In genomic region chrX:151017897-151018296, GRCm38 (mm10) we compare ENCODE assay signal across 9 mouse cellular contexts. TPM values are rescaled to one million over a fixed set of nuclear protein-coding genes. Genes with fewer than 3 reads are reported as not detected.
DNase-seq lines count a peak whose midpoint lies in the region; ATAC-seq and TF ChIP-seq lines count a peak whose summit lies in the region.
"Had no signal": no experiment of that assay in that cellular context is flagged by ENCODE, and none has a peak within 500 bp of the region (broad histone marks: within the 10 kb centered on the region; RNA-seq: fewer than 3 reads in every experiment).

No protein-coding gene starts in this region.

- intact Hi-C loops in heart, postnatal 36 days (cut with DNase I) = loop anchor here (1.0 to 2.0 kb wide), 2 partner anchors 29 to 78 kb away; partner anchors contain the start of genes Fgd1 and Tsr2

- no peak for ATAC-seq in heart, embryonic 15.5 days (replicated peaks; ENCODE audit: insufficient number of reproducible peaks, insufficient read depth, low FRiP score, low read depth)
- ATAC-seq in embryonic facial prominence, embryonic 11.5 days (replicated peaks; ENCODE audit: insufficient number of reproducible peaks, low FRiP score, low TSS enrichment, low read depth) = no peak
- no peak for ATAC-seq in limb, embryonic 12.5 days (ENCODE audit: insufficient number of reproducible peaks, insufficient read depth, low FRiP score, low TSS enrichment, low read depth)
- no peak for ATAC-seq in stomach, postnatal 0 days (ENCODE audit: low FRiP score, low TSS enrichment)

- DNase-seq in heart, postnatal 36 days = no peak
- DNase-seq in ES-E14 (ENCODE audit: low read depth, low spot score) = no peak
- DNase-seq in embryonic facial prominence, embryonic 11.5 days (ENCODE audit: low spot score) = peak; percentile 40
- no peak for DNase-seq in stomach, postnatal 0 days (ENCODE audit: low spot score)
- no peak for DNase-seq in ovary, adult 18-20 months (ENCODE audit: low spot score)
- no peak for DNase-seq in gastrocnemius, adult 18-20 months (ENCODE audit: low spot score)

- no peak for TF ChIP-seq CTCF in stomach, postnatal 0 days (IDR thresholded peaks at IDR 0.05; ENCODE audit: low read depth)

- peak overlapping the region; percentile 77 for H3K27ac ChIP-seq in heart, embryonic 15.5 days
- H3K27ac ChIP-seq in ES-E14 (ENCODE audit: insufficient read depth, low read depth, low read length, poor library complexity, severe bottlenecking) = peak overlapping the region; percentile 99
- H3K27ac ChIP-seq in embryonic facial prominence, embryonic 11.5 days (replicated peaks; ENCODE audit: low read depth, low read length) = peak overlapping the region; percentile 41; the same call in 1 of the 2 replicates
- peak overlapping the region; percentile 76 for H3K27ac ChIP-seq in limb, embryonic 12.5 days
- no peak overlapping the region; the same call in 1 of the 2 replicates for H3K27ac ChIP-seq in stomach, postnatal 0 days (replicated peaks)

- H3K4me3 ChIP-seq in heart, embryonic 15.5 days = peak overlapping the region; percentile 59
- peak overlapping the region; percentile 86 to 87 for H3K4me3 ChIP-seq in ES-E14 (ENCODE audit: insufficient read depth in 1 of 2, low read depth in 1 of 2, low read length in 2 of 2, poor library complexity in 1 of 2, severe bottlenecking in 1 of 2)
- peak overlapping the region; percentile 40 for H3K4me3 ChIP-seq in embryonic facial prominence, embryonic 11.5 days (ENCODE audit: low read depth, low read length)
- peak overlapping the region; percentile 45 for H3K4me3 ChIP-seq in limb, embryonic 12.5 days (replicated peaks)
- peak overlapping the region; percentile 43 for H3K4me3 ChIP-seq in stomach, postnatal 0 days (ENCODE audit: low read depth, low read length)

- H3K4me1 ChIP-seq in heart, embryonic 15.5 days (replicated peaks) = peaks cover 5% of the 10 kb centered on the region; the same call in 1 of the 2 replicates
- H3K4me1 ChIP-seq in ES-E14 (ENCODE audit: control insufficient read depth in 2 of 2, insufficient read depth in 2 of 2, low read length in 2 of 2, poor library complexity in 1 of 2) = peaks cover 0 to 3% of the 10 kb centered on the region in 2 experiments; a peak in 2 of 4 replicates
- H3K4me1 ChIP-seq in embryonic facial prominence, embryonic 11.5 days (ENCODE audit: control insufficient read depth, insufficient read depth, low read length) = no peaks in the 10 kb centered on the region
- no peaks in the 10 kb centered on the region; the same call in 1 of the 2 replicates for H3K4me1 ChIP-seq in limb, embryonic 12.5 days (replicated peaks)
- no peaks in the 10 kb centered on the region for H3K4me1 ChIP-seq in stomach, postnatal 0 days (replicated peaks; ENCODE audit: control insufficient read depth, insufficient read depth)

- H3K4me2 ChIP-seq in heart, embryonic 15.5 days = peak overlapping the region; percentile 54
- H3K4me2 ChIP-seq in embryonic facial prominence, embryonic 11.5 days (ENCODE audit: low read depth, low read length) = peak overlapping the region; percentile 39
- peak overlapping the region; percentile 57 for H3K4me2 ChIP-seq in limb, embryonic 12.5 days
- H3K4me2 ChIP-seq in stomach, postnatal 0 days (replicated peaks; ENCODE audit: low read depth) = peak overlapping the region; percentile 48

- in situ Hi-C loops in ES-E14 (cut with MboI; ENCODE audit: low sequenced_read_pairs in 2 of 2, unreplicated experiment in 2 of 2) = no loop called here

- no peaks in the 10 kb centered on the region for H3K36me3 ChIP-seq in heart, embryonic 15.5 days
- peaks cover 7% of the 10 kb centered on the region for H3K36me3 ChIP-seq in ES-E14 (ENCODE audit: control insufficient read depth, insufficient read depth, low read length, poor library complexity, severe bottlenecking)
- no peaks in the 10 kb centered on the region for H3K36me3 ChIP-seq in embryonic facial prominence, embryonic 11.5 days (replicated peaks; ENCODE audit: control insufficient read depth, insufficient read depth, low read depth, low read length)
- peaks cover 9% of the 10 kb centered on the region; the same call in 1 of the 2 replicates for H3K36me3 ChIP-seq in limb, embryonic 12.5 days
- no peaks in the 10 kb centered on the region for H3K36me3 ChIP-seq in stomach, postnatal 0 days (ENCODE audit: control insufficient read depth, insufficient read depth, low read length)

- 8% methylated on average over 3 of the region's 3 CpGs for WGBS in heart, embryonic 15.5 days
- 9% methylated on average over 3 of the region's 3 CpGs for WGBS in embryonic facial prominence, embryonic 11.5 days
- WGBS in limb, embryonic 12.5 days = 5% methylated on average over 3 of the region's 3 CpGs
- WGBS in stomach, postnatal 0 days = 10% methylated on average over 3 of the region's 3 CpGs

- no peaks in the 10 kb centered on the region for H3K27me3 ChIP-seq in heart, embryonic 15.5 days
- H3K27me3 ChIP-seq in embryonic facial prominence, embryonic 11.5 days (ENCODE audit: control insufficient read depth, insufficient read depth, low read length) = no peaks in the 10 kb centered on the region
- H3K27me3 ChIP-seq in limb, embryonic 12.5 days = peaks cover 2% of the 10 kb centered on the region; the same call in 1 of the 2 replicates
- no peaks in the 10 kb centered on the region for H3K27me3 ChIP-seq in stomach, postnatal 0 days (ENCODE audit: control insufficient read depth, insufficient read depth, low read length)

- H3K9ac ChIP-seq in heart, embryonic 15.5 days = 0 out of 2 replicates have a peak overlapping the region, but pooled peaks have one; percentile 21
- H3K9ac ChIP-seq in ES-E14 (ENCODE audit: insufficient read depth, low read depth, low read length, poor library complexity, severe bottlenecking) = peak overlapping the region; percentile 89
- peak overlapping the region; percentile 51 for H3K9ac ChIP-seq in embryonic facial prominence, embryonic 11.5 days (replicated peaks; ENCODE audit: low read length)
- H3K9ac ChIP-seq in limb, embryonic 12.5 days (replicated peaks) = peak overlapping the region; percentile 40
- peak overlapping the region; percentile 59 for H3K9ac ChIP-seq in stomach, postnatal 0 days (ENCODE audit: low read length)

- TF ChIP-seq EP300 in stomach, postnatal 0 days (optimal IDR thresholded peaks at IDR 0.05) = no peak

- H3K9me3 ChIP-seq in heart, embryonic 15.5 days (replicated peaks) = no peaks in the 10 kb centered on the region
- H3K9me3 ChIP-seq in ES-E14 (ENCODE audit: control insufficient read depth, insufficient read depth, low read depth, low read length) = no peaks in the 10 kb centered on the region
- no peaks in the 10 kb centered on the region for H3K9me3 ChIP-seq in embryonic facial prominence, embryonic 11.5 days (replicated peaks; ENCODE audit: control insufficient read depth, low read length)
- no peaks in the 10 kb centered on the region for H3K9me3 ChIP-seq in limb, embryonic 12.5 days
- no peaks in the 10 kb centered on the region for H3K9me3 ChIP-seq in stomach, postnatal 0 days (ENCODE audit: control insufficient read depth, low read length)

TF ChIP-seq in ES-E14, 5 proteins besides CTCF, POLR2A, EP300 and RAD21:
- TF ChIP-seq ZC3H11A (IDR thresholded peaks at IDR 0.05; ENCODE audit: borderline replicate concordance, low read depth, low read length) (no peak), CHD2 (IDR thresholded peaks at IDR 0.05; ENCODE audit: low read depth, low read length) (no peak), HCFC1 (IDR thresholded peaks at IDR 0.05; ENCODE audit: borderline replicate concordance, insufficient read depth, low read length) (no peak), MAFK (IDR thresholded peaks at IDR 0.05; ENCODE audit: insufficient read depth, low read depth, low read length) (no peak), ZNF384 (IDR thresholded peaks at IDR 0.05; ENCODE audit: low read depth, low read length) (no peak)

RNA-seq across cellular contexts. Expression of gene Gnl3l, which starts 0.8 kb away (rescaled TPM):
- 18.9 and 21.7 TPM in 2 replicates for polyA plus RNA-seq in heart, embryonic 15.5 days (2015; fragmentation: Nextera tagmentation; extraction: Ambion mirVana)
- total RNA-seq in heart, postnatal 36 days (2021) = 10 to 100 TPM; 32.8 to 37.2 TPM
- 51.9 and 63.8 TPM in 2 replicates for total RNA-seq in ES-E14 (2012; rRNA removed)
- polyA plus RNA-seq in embryonic facial prominence, embryonic 11.5 days (2014; fragmentation: Nextera tagmentation; extraction: Ambion mirVana) = 31.8 and 35.3 TPM in 2 replicates
- 28.6 and 31.3 TPM in 2 replicates for polyA plus RNA-seq in limb, embryonic 12.5 days (2016; fragmentation: Nextera tagmentation; extraction: Ambion mirVana)
- polyA plus RNA-seq in stomach, postnatal 0 days (2015; fragmentation: Nextera tagmentation; extraction: Ambion mirVana) = 13.0 and 15.2 TPM in 2 replicates
- 10 to 100 TPM; 37.3 to 42.7 TPM for total RNA-seq in gastrocnemius, adult 18-20 months (2021)

RNA-seq across cellular contexts. Expression of gene Fgd1, which starts 28.1 kb away (rescaled TPM):
- 6.2 and 9.0 TPM in 2 replicates for polyA plus RNA-seq in heart, embryonic 15.5 days (2015; fragmentation: Nextera tagmentation; extraction: Ambion mirVana)
- total RNA-seq in heart, postnatal 36 days (2021) = 10 to 100 TPM in 1 of 2 experiments, 1 to 10 TPM in 1; 6.9 to 11.0 TPM
- total RNA-seq in ES-E14 (2012; rRNA removed) = 54.3 and 56.8 TPM in 2 replicates
- polyA plus RNA-seq in embryonic facial prominence, embryonic 11.5 days (2014; fragmentation: Nextera tagmentation; extraction: Ambion mirVana) = 9.7 and 10.4 TPM in 2 replicates
- 19.4 and 20.6 TPM in 2 replicates for polyA plus RNA-seq in limb, embryonic 12.5 days (2016; fragmentation: Nextera tagmentation; extraction: Ambion mirVana)
- 2.8 and 3.1 TPM in 2 replicates for polyA plus RNA-seq in stomach, postnatal 0 days (2015; fragmentation: Nextera tagmentation; extraction: Ambion mirVana)
- 1 to 10 TPM; 2.0 to 2.3 TPM for total RNA-seq in gastrocnemius, adult 18-20 months (2021)
- total RNA-seq: neutrophil, adult 5-6 weeks had no signal

Comparison
In these comparisons a context has a peak if more than half of its experiments do, and no peak if none do; other contexts are left out.
1. H3K9ac ChIP-seq: peak in every context shown above with its lines; median percentile 89 in ES-E14; 59 in stomach, postnatal 0 days; 51 in embryonic facial prominence, embryonic 11.5 days; 40 in limb, embryonic 12.5 days; 21 in heart, embryonic 15.5 days.